Mouse (Mus musculus) limb, embryonic 12.5 days (tissue): Measurements from ENCODE around the gene Myo16. TPM values are rescaled to one million over a fixed set of nuclear protein-coding genes. Genes with fewer than 3 reads are reported as not detected.

ENCODE experiments used
- ATAC-seq: fragments of 200-750 bp; cut with Nextera tagmentation; 2 replicates; pipeline ENCODE4 v1.8.0; 2017; ENCODE audit warnings: low read depth, moderate TSS enrichment; ENCODE audit not compliant: insufficient number of reproducible peaks, insufficient read depth, low FRiP score, low TSS enrichment
- H3K27ac ChIP-seq: fragments of 300-500 bp; sonication (generic); 2 replicates; pipeline ENCODE4 v1.5.1; 2016; ENCODE audit warnings: mild to moderate bottlenecking, moderate library complexity
- H3K27me3 ChIP-seq: fragments of 300-500 bp; sonication (generic); 2 replicates; pipeline ENCODE4 v1.6.1; 2016; ENCODE audit warnings: mild to moderate bottlenecking, moderate library complexity
- H3K36me3 ChIP-seq: fragments of 300-500 bp; sonication (generic); 2 replicates; pipeline ENCODE4 v1.6.1; 2016; ENCODE audit warnings: mild to moderate bottlenecking, moderate library complexity
- H3K4me1 ChIP-seq: fragments of 300-500 bp; sonication (generic); replicated peaks from 2 replicates; pipeline ENCODE4 v1.6.1; 2016
- H3K4me2 ChIP-seq: fragments of 300-500 bp; sonication (generic); 2 replicates; pipeline ENCODE4 v1.6.1; 2016; ENCODE audit warnings: mild to moderate bottlenecking, moderate library complexity
- H3K4me3 ChIP-seq: fragments of 300-500 bp; sonication (generic); replicated peaks from 2 replicates; pipeline ENCODE4 v1.5.1; 2016; ENCODE audit warnings: mild to moderate bottlenecking
- H3K9ac ChIP-seq: fragments of 300-500 bp; sonication (generic); replicated peaks from 2 replicates; pipeline ENCODE4 v1.6.1; 2016; ENCODE audit warnings: mild to moderate bottlenecking, moderate library complexity
- H3K9me3 ChIP-seq: fragments of 300-500 bp; sonication (generic); 2 replicates; pipeline ENCODE4 v1.6.1; 2016; ENCODE audit warnings: mild to moderate bottlenecking, moderate library complexity
- WGBS: fragments of 180-500 bp; shearing (Covaris S2); methylation state at CpG from one replicate; pipeline ENCODE4 v1.1.7; 2016; 5-methylcytosine and 5-hydroxymethylcytosine counted together
- polyA plus RNA-seq: library from polyadenylated mRNA; unstranded; fragments of >200 nt; fragmentation: Nextera tagmentation; extraction: Ambion mirVana; gene quantifications from 2 replicates; pipeline ENCODE4 v1.2.1, GENCODE M21; 2016

The Myo16 gene
- polyA plus RNA-seq, 1 experiment from 2014 or later = 0.50 TPM

- H3K9ac ChIP-seq = no peak overlapping the region
- H3K4me3 ChIP-seq = no peak overlapping the region
- peaks cover 12% of the 10 kb centered on the region for H3K27me3 ChIP-seq
- 16% methylated on average over 11 of the region's 11 CpGs for WGBS
- peaks cover 12% of the 10 kb centered on the region for H3K4me1 ChIP-seq
- no peak overlapping the region for H3K4me2 ChIP-seq
- no peaks in the 10 kb centered on the region for H3K9me3 ChIP-seq
- no peak overlapping the region for H3K27ac ChIP-seq
- 0 out of 2 replicates have a peak, but pooled peaks have one; percentile 7 for ATAC-seq
- no peaks in the 10 kb centered on the region for H3K36me3 ChIP-seq
Measured at GRCm38 (mm10) chr8:10438772-10439171, 285.1 kb downstream of the Myo16 start.

DNA sequence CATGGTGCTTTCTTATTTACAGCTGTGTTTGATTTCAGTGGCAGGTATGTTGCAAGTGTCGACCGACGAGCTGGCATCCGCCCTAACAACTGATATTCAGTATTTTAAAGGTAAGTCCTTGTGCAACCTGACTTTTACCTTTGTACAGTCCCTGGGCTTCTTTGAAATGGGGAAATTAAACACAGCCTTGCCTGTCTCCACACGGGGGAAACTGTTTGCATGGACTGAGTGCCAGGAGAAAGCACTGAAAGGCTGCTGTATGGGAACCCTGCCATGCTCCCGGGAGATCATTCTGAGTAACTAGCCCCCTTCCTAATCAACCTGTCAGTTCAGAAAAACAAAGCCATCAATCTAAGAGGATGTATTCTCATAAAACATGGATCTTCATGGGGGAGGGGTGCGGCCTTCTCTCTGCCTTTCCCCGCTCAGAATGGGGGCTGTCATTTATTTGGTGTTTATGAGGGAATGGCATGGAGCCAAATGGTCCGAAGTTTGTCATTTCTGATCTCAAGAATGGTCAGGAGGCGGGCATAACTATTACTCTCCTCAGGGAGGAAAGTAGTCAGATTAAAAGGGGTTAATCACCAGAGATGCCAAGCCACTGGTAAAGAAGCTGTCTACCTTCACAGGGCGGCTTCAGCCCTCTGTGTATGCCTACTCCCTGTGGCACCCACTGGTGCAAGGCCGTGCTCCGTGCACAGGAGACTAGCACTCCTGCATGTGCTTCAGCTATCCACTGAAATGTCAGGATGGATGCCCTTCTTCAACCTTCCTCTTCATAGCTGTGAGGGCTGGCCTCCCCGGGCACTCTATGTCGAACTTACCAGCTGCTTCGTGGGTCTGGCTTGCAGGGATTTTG is 286.1 kb downstream of the Myo16 start:
- H3K36me3 ChIP-seq = no peaks in the 10 kb centered on the region
- H3K4me2 ChIP-seq = no peak overlapping the region
- no peak overlapping the region for H3K9ac ChIP-seq
- no peak for ATAC-seq
- 34% methylated on average over 16 of the region's 16 CpGs for WGBS
- no peaks in the 10 kb centered on the region for H3K9me3 ChIP-seq
- H3K4me3 ChIP-seq = no peak overlapping the region
- no peak overlapping the region for H3K27ac ChIP-seq
- peaks cover 12% of the 10 kb centered on the region for H3K4me1 ChIP-seq
- H3K27me3 ChIP-seq = peaks cover 12% of the 10 kb centered on the region

DNA sequence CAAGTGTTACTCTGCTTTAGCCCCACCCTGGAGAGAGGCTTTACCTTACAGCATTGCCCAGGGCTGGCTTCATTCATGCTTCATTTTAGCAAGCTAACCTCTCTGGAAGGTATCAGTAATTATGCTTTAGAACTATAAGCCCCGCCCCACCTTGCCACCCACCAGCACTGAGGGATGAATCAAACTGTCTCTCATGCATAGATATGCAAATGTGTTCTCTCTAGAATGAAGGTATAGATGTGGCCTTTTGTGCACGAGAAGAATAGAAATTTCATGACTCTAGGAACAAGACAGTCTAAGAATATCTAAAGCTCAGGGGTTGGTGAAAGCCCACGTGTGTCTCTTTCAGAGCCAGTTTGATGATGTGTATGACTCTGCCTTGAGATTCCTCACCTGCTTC is 288.9 kb downstream of the Myo16 start:
- no peak overlapping the region for H3K4me2 ChIP-seq
- no peaks in the 10 kb centered on the region for H3K9me3 ChIP-seq
- no peak overlapping the region for H3K9ac ChIP-seq
- no peak overlapping the region for H3K4me3 ChIP-seq
- peaks cover 12% of the 10 kb centered on the region for H3K27me3 ChIP-seq
- peaks cover 12% of the 10 kb centered on the region for H3K4me1 ChIP-seq
- WGBS = 74% methylated on average over 3 of the region's 3 CpGs
- no peak overlapping the region for H3K27ac ChIP-seq
- H3K36me3 ChIP-seq = no peaks in the 10 kb centered on the region
- no peak for ATAC-seq

GRCm38 (mm10) chr8:10445011-10445410 is 291.3 kb downstream of the Myo16 start:
- no peak overlapping the region for H3K4me3 ChIP-seq
- no peaks in the 10 kb centered on the region for H3K9me3 ChIP-seq
- WGBS = 78% methylated on average over 7 of the region's 7 CpGs
- H3K9ac ChIP-seq = no peak overlapping the region
- peaks cover 12% of the 10 kb centered on the region for H3K27me3 ChIP-seq
- H3K27ac ChIP-seq = no peak overlapping the region
- no peaks in the 10 kb centered on the region for H3K36me3 ChIP-seq
- H3K4me1 ChIP-seq = peaks cover 5% of the 10 kb centered on the region
- no peak for ATAC-seq
- no peak overlapping the region for H3K4me2 ChIP-seq

GRCm38 (mm10) chr8:10448545-10448944 is 294.8 kb downstream of the Myo16 start:
- peaks cover 6% of the 10 kb centered on the region; the same call in 1 of the 2 replicates for H3K4me1 ChIP-seq
- no peak overlapping the region for H3K4me3 ChIP-seq
- H3K4me2 ChIP-seq = no peak overlapping the region
- H3K27me3 ChIP-seq = no peaks in the 10 kb centered on the region
- no peak for ATAC-seq
- no peaks in the 10 kb centered on the region for H3K36me3 ChIP-seq
- no peak overlapping the region for H3K27ac ChIP-seq
- no peaks in the 10 kb centered on the region for H3K9me3 ChIP-seq
- 83% methylated on average over 14 of the region's 14 CpGs for WGBS
- no peak overlapping the region for H3K9ac ChIP-seq

- Histone ChIP-seq H3K9ac (no peak overlapping the region), H3K4me2 (no peak overlapping the region), H3K4me3 (no peak overlapping the region), H3K27me3 (no peaks in the 10 kb centered on the region), H3K27ac (0 out of 2 replicates have a peak overlapping the region, but pooled peaks have one; percentile 17), H3K36me3 (no peaks in the 10 kb centered on the region), H3K4me1 (peaks cover 18% of the 10 kb centered on the region), H3K9me3 (no peaks in the 10 kb centered on the region)
- WGBS = 73% methylated on average over 10 of the region's 10 CpGs
- no peak for ATAC-seq
Measured at GRCm38 (mm10) chr8:10453046-10453445, 299.3 kb downstream of the Myo16 start.

DNA sequence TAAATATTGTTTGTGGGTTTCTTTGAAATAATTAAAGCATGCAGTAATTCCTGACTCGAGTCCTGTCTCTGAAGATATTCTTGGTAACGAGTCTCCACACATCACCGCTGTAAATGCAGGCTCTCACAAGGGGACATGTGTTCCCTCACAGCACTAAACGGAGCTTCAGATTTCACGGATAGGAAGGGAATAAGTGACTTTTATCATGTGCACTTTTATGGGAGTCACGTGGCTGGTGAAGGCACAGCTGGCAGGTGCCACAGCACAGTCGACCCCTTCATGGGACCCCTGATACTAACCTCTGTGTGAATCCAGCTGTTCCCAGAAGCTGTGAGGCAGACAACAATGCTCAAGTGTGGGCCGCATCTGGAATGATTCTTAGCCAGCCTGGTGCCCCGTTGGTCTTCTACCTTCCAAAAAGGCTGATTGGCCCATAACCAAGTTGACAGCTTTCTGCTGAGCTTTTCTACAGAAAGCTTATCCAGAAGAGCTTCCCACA is 304.5 kb downstream of the Myo16 start:
- Histone ChIP-seq H3K4me2 (no peak overlapping the region), H3K27me3 (no peaks in the 10 kb centered on the region), H3K4me1 (peaks cover 22% of the 10 kb centered on the region), H3K4me3 (no peak overlapping the region), H3K9me3 (no peaks in the 10 kb centered on the region), H3K9ac (no peak overlapping the region), H3K36me3 (no peaks in the 10 kb centered on the region), H3K27ac (no peak overlapping the region)
- WGBS = 33% methylated on average over 9 of the region's 9 CpGs
- 0 out of 2 replicates have a peak, but pooled peaks have one; percentile 37 for ATAC-seq

DNA sequence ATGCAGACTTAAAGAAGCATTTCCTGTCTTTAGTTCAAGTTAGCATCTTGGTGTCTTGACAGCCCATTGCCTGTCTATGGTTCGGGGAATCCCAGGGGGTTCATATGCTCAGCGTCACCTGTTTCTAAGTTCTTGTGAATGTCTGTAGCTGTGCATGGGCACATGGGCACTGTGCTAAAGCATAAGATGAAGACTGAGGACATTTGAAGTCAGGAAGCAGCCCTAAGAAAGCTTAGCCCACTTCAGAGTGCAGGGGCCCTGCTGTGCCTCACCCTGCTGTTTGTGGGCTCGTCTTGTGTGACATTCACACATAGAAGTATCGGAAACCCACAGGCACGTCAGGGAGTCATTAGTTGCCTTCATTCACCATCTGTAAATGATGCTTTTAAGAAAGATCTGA is 308.6 kb downstream of the Myo16 start:
- ATAC-seq = no peak
- Histone ChIP-seq H3K4me1 (peaks cover 18% of the 10 kb centered on the region), H3K27me3 (peaks cover 4% of the 10 kb centered on the region; the same call in 1 of the 2 replicates), H3K27ac (no peak overlapping the region), H3K36me3 (no peaks in the 10 kb centered on the region), H3K9ac (no peak overlapping the region), H3K4me3 (no peak overlapping the region), H3K4me2 (no peak overlapping the region), H3K9me3 (no peaks in the 10 kb centered on the region)
- 70% methylated on average over 5 of the region's 5 CpGs for WGBS

GRCm38 (mm10) chr8:10468490-10468889 is 314.8 kb downstream of the Myo16 start:
- no peak overlapping the region for H3K4me3 ChIP-seq
- H3K9me3 ChIP-seq = no peaks in the 10 kb centered on the region
- peaks cover 18% of the 10 kb centered on the region for H3K4me1 ChIP-seq
- H3K9ac ChIP-seq = no peak overlapping the region
- no peak overlapping the region for H3K4me2 ChIP-seq
- ATAC-seq = no peak
- peaks cover 4% of the 10 kb centered on the region; the same call in 1 of the 2 replicates for H3K27me3 ChIP-seq
- no peaks in the 10 kb centered on the region for H3K36me3 ChIP-seq
- WGBS = 43% methylated on average over 3 of the region's 3 CpGs
- H3K27ac ChIP-seq = no peak overlapping the region

GRCm38 (mm10) chr8:10469658-10470057 is 315.9 kb downstream of the Myo16 start:
- no peaks in the 10 kb centered on the region for H3K36me3 ChIP-seq
- 57% methylated on average over 2 of the region's 2 CpGs for WGBS

GRCm38 (mm10) chr8:10470280-10470679 is 316.6 kb downstream of the Myo16 start:
- WGBS = 23% methylated on average over 6 of the region's 6 CpGs
- no peak overlapping the region for H3K27ac ChIP-seq

More at GRCm38 (mm10) chr8:10469658-10470057, 315.9 kb downstream of the Myo16 start:
- H3K4me2 ChIP-seq = no peak overlapping the region
- peaks cover 18% of the 10 kb centered on the region for H3K4me1 ChIP-seq
- no peaks in the 10 kb centered on the region for H3K9me3 ChIP-seq
- H3K4me3 ChIP-seq = no peak overlapping the region
- ATAC-seq = no peak
- no peak overlapping the region for H3K27ac ChIP-seq
- no peak overlapping the region for H3K9ac ChIP-seq
- peaks cover 4% of the 10 kb centered on the region; the same call in 1 of the 2 replicates for H3K27me3 ChIP-seq

More at GRCm38 (mm10) chr8:10470280-10470679, 316.6 kb downstream of the Myo16 start:
- Histone ChIP-seq H3K4me2 (no peak overlapping the region), H3K4me1 (peaks cover 18% of the 10 kb centered on the region), H3K36me3 (no peaks in the 10 kb centered on the region), H3K9ac (no peak overlapping the region), H3K4me3 (no peak overlapping the region), H3K9me3 (no peaks in the 10 kb centered on the region), H3K27me3 (peaks cover 4% of the 10 kb centered on the region; the same call in 1 of the 2 replicates)
- ATAC-seq = no peak
